Mouse (Mus musculus) lung, adult 2 months (tissue): Measurements from ENCODE around the gene Hspbp1.

ENCODE experiments used
- CTCF ChIP-seq: fragments of 200-500 bp; IDR thresholded peaks from 2 replicates; pipeline ENCODE4 v1.5.1; 2011; ENCODE audit warnings: mild to moderate bottlenecking, low read length, control low read depth; ENCODE audit not compliant: insufficient read depth
- POLR2A ChIP-seq: fragments of 200-500 bp; IDR thresholded peaks from 2 replicates; pipeline ENCODE4 v1.6.1; 2011; ENCODE audit warnings: low read depth, mild to moderate bottlenecking, control low read depth, low read length, borderline replicate concordance; ENCODE audit errors: extremely low read depth

- TF ChIP-seq CTCF (no peak), POLR2A (no peak)
Observed at GRCm38 (mm10) chr7:4719276-4719675, 34.4 kb upstream of the Hspbp1 start.
